Mouse (Mus musculus): ENCODE measurements around the gene Atp6v1e1. TPM values are rescaled to one million over a fixed set of nuclear protein-coding genes. Genes with fewer than 3 reads are reported as not detected.
"Not testable (repeated sequence)": the region's sequence is repeated elsewhere in the genome, so short reads cannot be mapped to it uniquely, and the experiment has no call there.

The Atp6v1e1 gene
- 32.6 and 33.7 TPM in 2 replicates for polyA plus RNA-seq (2012; rRNA removed)

DNA sequence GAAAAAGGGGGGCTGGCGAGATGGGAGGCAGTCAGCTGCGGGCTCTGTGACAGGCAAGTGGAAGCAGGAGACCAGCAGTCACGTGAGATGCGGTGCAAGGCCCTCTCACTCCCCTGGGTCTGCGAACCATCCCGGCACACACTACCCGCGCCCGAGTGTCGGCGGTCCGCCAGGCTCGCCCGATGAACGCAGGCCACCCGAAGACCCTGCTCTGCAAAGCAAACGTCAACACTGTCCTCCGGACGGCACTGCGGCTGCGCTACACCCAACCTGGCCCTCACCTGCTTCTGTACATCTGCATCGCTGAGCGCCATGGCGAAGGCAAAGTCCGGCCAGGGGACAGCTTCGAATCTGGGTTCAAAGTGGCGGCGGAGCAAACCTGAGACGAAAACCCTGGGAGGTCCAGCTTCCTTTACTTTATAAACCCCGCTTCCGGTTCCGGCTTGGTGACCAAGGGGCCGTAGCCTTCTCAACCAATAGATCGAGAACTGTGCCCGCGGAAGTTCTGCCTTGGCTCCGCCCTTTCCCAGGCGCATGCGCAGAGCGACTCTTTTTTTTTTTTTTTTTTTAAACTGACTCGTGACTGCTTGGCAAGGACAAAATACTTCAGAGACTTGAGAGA, at the start of gene Atp6v1e1:
Atp6v1e1 (minus strand) TSS at position 487 of the 622 bp plus-strand sequence.
- peaks cover 2% of the 10 kb centered on the region for H3K36me3 ChIP-seq (ENCODE audit: control insufficient read depth, insufficient read depth, low read length)
- H3K27me3 ChIP-seq (ENCODE audit: control insufficient read depth, insufficient read depth, low read length), result no peaks in the 10 kb centered on the region
- no peaks in the 10 kb centered on the region for H3K4me1 ChIP-seq (ENCODE audit: control insufficient read depth, insufficient read depth, low read length)
- H3K27ac ChIP-seq (ENCODE audit: control insufficient read depth, insufficient read depth, low read depth, low read length), result peak within 1 kb of the TSS; percentile 92
- TF ChIP-seq CTCF (IDR thresholded peaks at IDR 0.05; ENCODE audit: control insufficient read depth, insufficient read depth, insufficient replicate concordance, low read depth, low read length) (no peak), POLR2A (IDR thresholded peaks at IDR 0.05; ENCODE audit: control insufficient read depth, low read depth, low read length) (peak; percentile 67)
- peak within 1 kb of the TSS; percentile 100 for H3K4me3 ChIP-seq (ENCODE audit: control insufficient read depth, low read depth, low read length)

DNA sequence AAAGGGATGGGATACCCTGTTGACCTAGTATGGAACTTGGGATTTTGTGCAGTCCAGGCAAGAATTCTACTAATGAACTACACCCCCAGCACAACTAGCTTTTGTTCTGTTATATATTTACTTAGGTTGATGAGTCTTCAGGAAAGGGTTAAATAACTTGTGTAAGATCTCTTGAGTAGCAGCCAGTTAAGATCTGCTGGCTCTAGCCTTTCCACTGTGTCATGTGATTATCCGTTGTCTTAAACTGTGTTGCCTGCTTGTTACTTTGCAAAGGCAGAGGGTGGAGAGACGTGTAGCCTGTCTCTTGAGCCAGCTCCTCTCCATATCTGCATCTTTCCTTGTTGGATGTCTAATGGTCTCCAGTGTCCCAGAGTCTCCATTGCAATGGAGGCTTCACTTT, 48.7 kb upstream of the Atp6v1e1 start:
- TF ChIP-seq POLR2A (IDR thresholded peaks at IDR 0.05; ENCODE audit: control insufficient read depth, low read depth, low read length), result no peak
- TF ChIP-seq CTCF (IDR thresholded peaks at IDR 0.05; ENCODE audit: control insufficient read depth, insufficient read depth, insufficient replicate concordance, low read depth, low read length), result no peak
- no peak overlapping the region for H3K27ac ChIP-seq (ENCODE audit: control insufficient read depth, insufficient read depth, low read depth, low read length)
- H3K36me3 ChIP-seq (ENCODE audit: control insufficient read depth, insufficient read depth, low read length), result no peaks in the 10 kb centered on the region
- H3K27me3 ChIP-seq (ENCODE audit: control insufficient read depth, insufficient read depth, low read length), result no peaks in the 10 kb centered on the region
- H3K4me1 ChIP-seq (ENCODE audit: control insufficient read depth, insufficient read depth, low read length), result no peaks in the 10 kb centered on the region
- no peak overlapping the region for H3K4me3 ChIP-seq (ENCODE audit: control insufficient read depth, low read depth, low read length)

DNA sequence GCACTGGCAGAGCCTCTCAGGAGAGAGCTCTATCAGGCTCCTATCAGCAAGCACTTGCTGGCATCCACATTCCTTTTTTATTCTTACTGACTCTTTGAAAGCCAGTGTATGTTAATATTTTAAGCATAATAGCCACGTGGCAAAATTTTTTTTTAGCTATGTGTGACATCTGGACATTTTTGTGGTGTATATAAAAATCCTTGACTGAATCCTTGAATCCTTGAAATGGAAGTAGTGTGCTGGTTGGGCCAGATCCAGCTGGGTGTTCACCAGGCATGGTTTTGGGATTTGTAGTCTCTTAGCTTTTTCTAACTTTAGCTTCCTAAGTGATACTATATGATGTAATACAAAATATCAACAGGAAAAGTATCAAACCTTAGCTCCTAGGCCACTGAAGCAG, 46.2 kb upstream of the Atp6v1e1 start:
- Histone ChIP-seq H3K27ac (ENCODE audit: control insufficient read depth, insufficient read depth, low read depth, low read length) (no peak overlapping the region), H3K4me1 (ENCODE audit: control insufficient read depth, insufficient read depth, low read length) (no peaks in the 10 kb centered on the region), H3K36me3 (ENCODE audit: control insufficient read depth, insufficient read depth, low read length) (no peaks in the 10 kb centered on the region), H3K4me3 (ENCODE audit: control insufficient read depth, low read depth, low read length) (no peak overlapping the region), H3K27me3 (ENCODE audit: control insufficient read depth, insufficient read depth, low read length) (no peaks in the 10 kb centered on the region)
- no peak for TF ChIP-seq CTCF (IDR thresholded peaks at IDR 0.05; ENCODE audit: control insufficient read depth, insufficient read depth, insufficient replicate concordance, low read depth, low read length)
- no peak for TF ChIP-seq POLR2A (IDR thresholded peaks at IDR 0.05; ENCODE audit: control insufficient read depth, low read depth, low read length)

DNA sequence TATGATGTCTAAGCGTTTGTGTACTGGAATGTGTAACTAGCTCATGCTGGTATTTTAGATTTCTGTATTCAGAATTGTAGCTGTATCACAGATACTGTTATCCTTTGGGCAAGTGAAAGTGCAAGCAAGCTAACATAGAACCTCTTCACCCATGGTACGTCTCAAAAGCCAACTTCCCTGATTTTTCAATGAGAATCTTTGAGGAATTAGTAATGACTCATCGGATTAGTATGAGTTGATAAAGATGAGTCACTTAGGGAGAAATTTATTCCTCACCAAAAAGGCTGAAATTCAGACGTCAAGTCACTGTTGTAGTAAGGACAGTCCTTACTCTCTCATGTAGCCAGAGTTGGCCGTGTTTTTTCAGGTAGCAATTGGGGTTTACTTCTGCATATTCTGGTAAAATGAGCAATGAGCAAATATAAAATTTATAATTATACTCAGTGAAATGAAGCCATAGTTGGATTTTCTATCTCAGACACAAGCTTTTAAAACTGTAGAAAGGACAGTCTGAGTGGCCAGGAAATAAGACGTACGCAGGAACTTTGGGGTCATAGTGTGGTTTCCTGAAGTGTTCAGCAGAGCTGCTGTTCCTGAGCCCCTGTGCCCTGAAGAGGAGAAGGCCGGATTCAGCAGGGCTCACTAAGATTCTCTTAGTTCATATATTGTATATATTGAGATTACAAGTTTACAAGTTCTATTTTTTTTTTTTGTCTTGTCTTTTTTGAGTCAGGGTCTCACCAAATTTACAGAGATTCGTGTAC, 43.6 kb upstream of the Atp6v1e1 start:
- H3K27me3 ChIP-seq (ENCODE audit: control insufficient read depth, insufficient read depth, low read length), result no peaks in the 10 kb centered on the region
- H3K27ac ChIP-seq (ENCODE audit: control insufficient read depth, insufficient read depth, low read depth, low read length), result no peak overlapping the region
- TF ChIP-seq POLR2A (IDR thresholded peaks at IDR 0.05; ENCODE audit: control insufficient read depth, low read depth, low read length), result no peak
- no peak for TF ChIP-seq CTCF (IDR thresholded peaks at IDR 0.05; ENCODE audit: control insufficient read depth, insufficient read depth, insufficient replicate concordance, low read depth, low read length)
- no peaks in the 10 kb centered on the region for H3K4me1 ChIP-seq (ENCODE audit: control insufficient read depth, insufficient read depth, low read length)
- no peaks in the 10 kb centered on the region for H3K36me3 ChIP-seq (ENCODE audit: control insufficient read depth, insufficient read depth, low read length)
- no peak overlapping the region for H3K4me3 ChIP-seq (ENCODE audit: control insufficient read depth, low read depth, low read length)

DNA sequence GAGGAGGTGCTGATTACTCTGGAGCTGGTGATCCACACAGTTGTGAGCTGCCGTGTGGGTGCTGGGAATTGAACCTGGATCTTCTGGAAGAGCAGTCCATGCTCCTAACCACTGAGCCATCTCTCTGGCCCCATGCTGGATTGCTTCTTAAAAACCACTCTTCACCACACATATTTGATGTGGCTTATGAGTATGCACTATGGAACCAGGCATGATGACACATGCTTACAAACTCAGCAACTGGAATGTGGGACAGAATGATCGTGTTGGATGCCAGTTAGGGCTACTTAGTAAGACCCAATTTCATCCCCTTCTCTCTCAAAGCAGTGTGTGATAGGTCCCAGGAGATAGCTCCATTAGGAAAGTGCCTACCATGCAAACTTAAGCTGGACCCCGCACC, 37.5 kb upstream of the Atp6v1e1 start:
- TF ChIP-seq POLR2A (IDR thresholded peaks at IDR 0.05; ENCODE audit: control insufficient read depth, low read depth, low read length), result no peak
- no peaks in the 10 kb centered on the region for H3K4me1 ChIP-seq (ENCODE audit: control insufficient read depth, insufficient read depth, low read length)
- H3K27me3 ChIP-seq (ENCODE audit: control insufficient read depth, insufficient read depth, low read length), result no peaks in the 10 kb centered on the region
- H3K4me3 ChIP-seq (ENCODE audit: control insufficient read depth, low read depth, low read length), result no peak overlapping the region
- no peaks in the 10 kb centered on the region for H3K36me3 ChIP-seq (ENCODE audit: control insufficient read depth, insufficient read depth, low read length)
- no peak overlapping the region for H3K27ac ChIP-seq (ENCODE audit: control insufficient read depth, insufficient read depth, low read depth, low read length)

DNA sequence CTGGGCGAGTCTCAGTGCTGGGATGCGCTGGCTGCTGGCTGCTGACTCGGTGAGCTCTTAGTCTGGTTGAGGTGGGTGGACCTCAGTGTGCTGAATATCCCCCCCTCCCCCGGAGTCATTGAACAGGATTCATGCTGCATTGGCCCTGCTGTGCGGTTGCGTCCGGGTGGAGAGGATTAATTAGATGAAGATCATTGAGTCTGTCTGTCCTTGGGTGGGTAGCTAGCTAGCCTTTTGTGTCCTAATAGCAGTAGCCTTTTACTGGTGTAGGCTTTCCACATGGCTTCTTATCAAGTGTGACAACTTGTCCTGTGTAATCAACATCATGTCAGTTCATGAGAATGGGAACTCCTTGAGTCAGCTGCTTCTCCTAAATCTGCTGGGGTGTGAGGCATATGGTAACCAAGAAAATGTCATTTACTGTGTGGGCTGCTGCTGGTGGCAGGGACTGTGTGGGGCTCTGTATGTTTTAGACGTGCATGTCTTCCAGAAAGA, 35.7 kb upstream of the Atp6v1e1 start:
- Histone ChIP-seq H3K27ac (ENCODE audit: control insufficient read depth, insufficient read depth, low read depth, low read length) (no peak overlapping the region), H3K4me1 (ENCODE audit: control insufficient read depth, insufficient read depth, low read length) (no peaks in the 10 kb centered on the region), H3K36me3 (ENCODE audit: control insufficient read depth, insufficient read depth, low read length) (no peaks in the 10 kb centered on the region), H3K4me3 (ENCODE audit: control insufficient read depth, low read depth, low read length) (no peak overlapping the region), H3K27me3 (ENCODE audit: control insufficient read depth, insufficient read depth, low read length) (no peaks in the 10 kb centered on the region)
- TF ChIP-seq CTCF (IDR thresholded peaks at IDR 0.05; ENCODE audit: control insufficient read depth, insufficient read depth, insufficient replicate concordance, low read depth, low read length), result no peak
- TF ChIP-seq POLR2A (IDR thresholded peaks at IDR 0.05; ENCODE audit: control insufficient read depth, low read depth, low read length), result no peak

DNA sequence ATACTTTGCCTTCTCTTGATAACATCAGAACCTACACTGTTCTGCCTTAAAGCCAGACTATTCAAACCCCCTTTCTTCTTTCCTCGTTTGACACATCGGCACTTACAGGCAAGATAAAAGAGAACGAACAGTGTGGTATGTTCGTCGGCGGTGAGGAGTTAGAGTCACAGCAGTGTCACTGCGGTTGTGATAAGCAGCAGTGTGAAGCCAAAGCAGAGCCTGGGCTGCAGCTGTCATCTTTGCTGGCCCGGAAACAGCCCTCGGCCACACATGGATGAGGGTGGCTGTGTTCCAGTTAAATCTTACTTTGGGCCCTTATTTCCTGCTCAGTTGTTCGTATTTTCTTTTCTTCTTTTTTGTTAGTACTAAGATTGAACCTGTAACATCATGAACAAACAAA, 31.8 kb upstream of the Atp6v1e1 start:
- no peaks in the 10 kb centered on the region for H3K36me3 ChIP-seq (ENCODE audit: control insufficient read depth, insufficient read depth, low read length)

DNA sequence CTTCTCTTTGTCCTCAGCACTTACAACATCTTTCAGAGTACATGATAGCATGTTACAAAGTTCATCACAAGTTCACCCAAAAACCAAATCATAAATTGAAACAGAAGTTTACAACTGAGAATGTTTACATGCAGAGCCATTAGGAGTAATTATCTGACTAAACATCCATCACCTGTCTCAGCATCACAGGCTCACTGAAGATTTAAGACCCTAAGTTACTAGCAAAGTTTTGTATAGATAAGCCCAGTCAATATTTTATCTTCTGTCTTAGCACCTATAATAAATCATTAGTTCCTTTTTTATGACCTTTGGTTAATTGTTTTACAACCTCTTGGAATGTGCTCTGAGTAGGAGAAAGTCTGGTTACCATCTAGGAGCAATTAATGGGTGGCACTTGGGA, 28.1 kb upstream of the Atp6v1e1 start:
- H3K27me3 ChIP-seq (ENCODE audit: control insufficient read depth, insufficient read depth, low read length); H3K27ac ChIP-seq (ENCODE audit: control insufficient read depth, insufficient read depth, low read depth, low read length); H3K4me1 ChIP-seq (ENCODE audit: control insufficient read depth, insufficient read depth, low read length); H3K4me3 ChIP-seq (ENCODE audit: control insufficient read depth, low read depth, low read length); H3K36me3 ChIP-seq (ENCODE audit: control insufficient read depth, insufficient read depth, low read length): not testable (repeated sequence)

More for the DNA sequence above, 31.8 kb upstream of the Atp6v1e1 start:
- Histone ChIP-seq H3K4me1 (ENCODE audit: control insufficient read depth, insufficient read depth, low read length) (no peaks in the 10 kb centered on the region), H3K4me3 (ENCODE audit: control insufficient read depth, low read depth, low read length) (no peak overlapping the region), H3K27me3 (ENCODE audit: control insufficient read depth, insufficient read depth, low read length) (no peaks in the 10 kb centered on the region), H3K27ac (ENCODE audit: control insufficient read depth, insufficient read depth, low read depth, low read length) (no peak overlapping the region)
- no peak for TF ChIP-seq CTCF (IDR thresholded peaks at IDR 0.05; ENCODE audit: control insufficient read depth, insufficient read depth, insufficient replicate concordance, low read depth, low read length)
- TF ChIP-seq POLR2A (IDR thresholded peaks at IDR 0.05; ENCODE audit: control insufficient read depth, low read depth, low read length), result no peak

All from testis, adult 2 months (tissue).